Mouse (Mus musculus): Measurements from ENCODE around the gene Slc25a3.

The Slc25a3 gene

GRCm38 (mm10) chr10:91083393-91083927 is 40.4 kb downstream of the Slc25a3 start:
- no peak for DNase-seq

- peak; percentile 99 to 100 for DNase-seq
Measured at GRCm38 (mm10) chr10:91082550-91083392, 41.1 kb downstream of the Slc25a3 start, which contains the start of the genes Apaf1 and Ikbip. Gene Apaf1 (minus strand): TSS chr10:91082770. Gene Ikbip (plus strand): TSS chr10:91082940.

DNA sequence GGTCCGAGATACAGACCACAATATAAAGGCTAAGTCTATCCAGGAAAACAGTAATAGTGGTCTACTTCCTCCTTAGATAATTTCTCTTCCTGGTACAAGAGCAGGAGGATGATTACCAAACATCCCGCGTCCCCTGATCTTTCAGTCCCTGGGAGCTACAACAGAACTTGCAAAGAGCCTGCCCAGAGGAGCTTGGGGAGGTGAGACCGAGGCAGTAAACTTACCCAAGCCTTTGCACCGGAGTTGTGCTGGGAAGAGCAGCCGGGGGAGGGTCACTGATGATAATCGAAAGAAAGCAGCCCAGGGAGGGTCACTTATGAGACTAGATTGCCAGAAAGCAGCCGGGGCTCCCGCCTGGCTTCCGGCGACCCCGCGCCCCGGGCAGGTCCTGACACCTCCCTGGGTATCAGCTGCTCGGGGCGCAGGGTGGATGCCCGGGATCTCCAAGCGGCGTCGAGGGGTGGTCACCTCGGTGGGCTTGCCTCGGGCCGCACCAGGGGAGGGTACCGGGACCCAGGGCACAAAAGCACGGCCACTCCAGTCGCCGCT is 41.8 kb downstream of the Slc25a3 start:
- DNase-seq, result no peak

GRCm38 (mm10) chr10:91080540-91080939 is 43.3 kb downstream of the Slc25a3 start:
- DNase-seq, result no peak

GRCm38 (mm10) chr10:91076667-91077066 is 47.2 kb downstream of the Slc25a3 start:
- no peak for DNase-seq

DNA sequence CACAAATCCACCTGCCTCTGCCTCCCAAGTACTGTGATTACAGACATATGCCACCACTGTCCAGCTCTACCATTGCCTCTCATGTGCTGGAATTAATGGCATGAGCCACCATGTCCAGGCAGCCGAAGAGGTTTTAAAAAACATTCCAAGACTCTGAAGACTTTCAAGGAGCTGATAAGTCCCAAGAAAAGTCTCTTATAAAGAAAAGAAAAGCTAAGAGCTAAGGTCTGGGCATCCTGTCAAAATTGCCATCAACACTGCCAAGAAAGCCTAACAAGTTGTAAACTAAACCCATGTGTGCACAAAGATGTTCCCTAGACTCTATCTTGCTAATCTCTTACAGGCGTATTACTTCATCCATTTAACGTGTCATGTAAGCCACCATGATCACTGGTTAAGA is 50.5 kb downstream of the Slc25a3 start:
- no peak for DNase-seq

GRCm38 (mm10) chr10:91071768-91072167 is 52.1 kb downstream of the Slc25a3 start:
- DNase-seq, result no peak

Measured in cerebellum, adult 18-20 months (tissue).